Mouse (Mus musculus) spleen, adult 2 months (tissue): Measurements from ENCODE around the gene Samd4b.

Source experiments
- CTCF ChIP-seq: fragments of 200-500 bp; IDR thresholded peaks from 2 replicates; pipeline ENCODE4 v1.5.1; 2011; ENCODE audit warnings: mild to moderate bottlenecking, inconsistent platforms; ENCODE audit not compliant: insufficient read depth, insufficient read length, insufficient replicate concordance; ENCODE audit errors: extremely low read depth
- POLR2A ChIP-seq: fragments of 200-500 bp; IDR thresholded peaks from 2 replicates; pipeline ENCODE4 v1.6.1; 2011; ENCODE audit warnings: low read depth, low read length, inconsistent platforms

DNA sequence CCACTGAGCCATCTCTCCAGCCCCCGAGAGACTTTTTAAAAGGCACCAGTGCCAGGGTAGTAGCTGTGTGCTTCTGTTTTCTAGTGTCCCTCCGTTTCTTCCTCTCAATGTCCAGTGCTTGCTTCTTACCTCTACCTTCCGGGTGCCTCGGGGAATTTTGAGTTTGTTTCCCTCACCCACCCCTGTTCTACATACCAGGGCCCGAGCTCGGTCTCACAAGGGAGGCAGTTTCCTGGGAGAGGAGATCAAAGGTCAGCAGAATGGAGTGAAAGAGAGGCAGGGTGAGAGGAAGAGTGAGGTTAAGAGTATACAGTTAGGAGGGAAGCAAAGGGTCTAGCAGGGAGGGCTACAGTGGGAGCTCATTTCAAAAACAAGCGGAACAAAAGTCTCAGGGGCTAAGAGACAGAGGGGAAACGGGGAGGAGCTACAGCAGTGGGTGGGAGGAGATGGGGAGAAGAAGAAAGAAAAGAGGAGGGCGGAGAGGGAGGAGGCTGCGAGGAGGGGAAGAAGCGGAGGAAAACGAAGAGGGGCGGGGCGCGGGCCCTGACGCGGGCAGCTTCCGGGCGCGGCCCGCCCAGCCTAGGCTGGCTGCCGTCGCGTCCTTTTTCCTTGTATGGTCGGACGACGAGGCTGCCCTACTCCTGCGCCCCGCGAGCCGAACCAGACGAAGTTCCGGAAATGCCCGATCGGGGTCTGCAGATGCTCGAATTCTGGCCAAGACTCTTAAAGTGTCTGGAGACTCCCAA is 222.6 kb downstream of the Samd4b start:
- no peak for TF ChIP-seq CTCF
- peak; percentile 53; the same call in 1 of the 2 replicates for TF ChIP-seq POLR2A
